Mouse (Mus musculus) testis, adult 2 months (tissue): ENCODE results near the gene Popdc2. TPM values are rescaled to one million over a fixed set of nuclear protein-coding genes. Genes with fewer than 3 reads are reported as not detected.

ENCODE experiments used
- H3K27ac ChIP-seq: fragments of 200-500 bp; 2 replicates; pipeline ENCODE4 v1.5.1; 2012; ENCODE audit warnings: low read depth, low read length; ENCODE audit not compliant: control insufficient read depth, insufficient read depth
- H3K27me3 ChIP-seq: fragments of 200-500 bp; 2 replicates; pipeline ENCODE4 v1.6.1; 2012; ENCODE audit warnings: mild to moderate bottlenecking, low read length, moderate library complexity; ENCODE audit not compliant: control insufficient read depth, insufficient read depth
- H3K36me3 ChIP-seq: fragments of 200-500 bp; 2 replicates; pipeline ENCODE4 v1.6.1; 2012; ENCODE audit warnings: mild to moderate bottlenecking, low read length; ENCODE audit not compliant: control insufficient read depth, insufficient read depth
- H3K4me1 ChIP-seq: fragments of 200-500 bp; 2 replicates; pipeline ENCODE4 v1.6.1; 2012; ENCODE audit warnings: low read length; ENCODE audit not compliant: control insufficient read depth, insufficient read depth
- H3K4me3 ChIP-seq: fragments of 200-500 bp; 2 replicates; pipeline ENCODE4 v1.5.1; 2012; ENCODE audit warnings: low read depth, mild to moderate bottlenecking, low read length, moderate library complexity, mixed read lengths; ENCODE audit not compliant: control insufficient read depth
- CTCF ChIP-seq: fragments of 200-500 bp; IDR thresholded peaks from 2 replicates; pipeline ENCODE4 v1.5.1; 2012; ENCODE audit warnings: low read depth, mild to moderate bottlenecking, inconsistent platforms, low read length, moderate library complexity; ENCODE audit not compliant: control insufficient read depth, insufficient read depth, insufficient replicate concordance
- POLR2A ChIP-seq: fragments of 200-500 bp; IDR thresholded peaks from 2 replicates; pipeline ENCODE4 v1.6.1; 2012; ENCODE audit warnings: low read depth, mild to moderate bottlenecking, inconsistent platforms, low read length, moderate library complexity; ENCODE audit not compliant: control insufficient read depth
- polyA plus RNA-seq: library from polyadenylated mRNA; depleted of rRNA; stranded (reverse); fragments of >200 nt; gene quantifications from 2 replicates; pipeline ENCODE4 v1.2.3, GENCODE M21; 2012

Popdc2 gene
- polyA plus RNA-seq, 1 experiment = 1.4 TPM

DNA sequence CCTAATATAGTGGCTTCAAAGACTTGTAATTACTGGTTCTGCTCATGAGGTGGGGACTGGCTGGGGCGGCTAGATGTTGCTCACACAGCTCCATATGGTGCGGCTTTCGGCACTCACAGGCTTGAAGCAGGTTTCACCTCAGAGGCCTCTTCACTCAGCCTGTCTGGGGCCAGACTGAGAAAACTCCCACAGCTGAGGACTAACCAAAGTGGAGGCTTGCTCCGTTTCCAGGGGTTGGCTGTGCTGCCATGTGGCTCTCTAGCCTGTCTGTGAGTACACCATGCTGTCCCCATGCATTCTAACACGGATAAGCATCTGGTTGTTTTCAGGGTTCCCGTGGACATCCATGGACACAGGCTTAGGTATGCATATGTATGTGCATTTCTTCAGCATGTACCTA is 16.6 kb downstream of the Popdc2 start:
- no peak for TF ChIP-seq CTCF
- TF ChIP-seq POLR2A = no peak
- Histone ChIP-seq H3K27ac (no peak overlapping the region), H3K27me3 (no peaks in the 10 kb centered on the region), H3K4me3 (no peak overlapping the region), H3K36me3 (no peaks in the 10 kb centered on the region), H3K4me1 (peaks cover 9% of the 10 kb centered on the region)

GRCm38 (mm10) chr16:38379088-38379487 is 17.1 kb downstream of the Popdc2 start:
- peaks cover 4% of the 10 kb centered on the region for H3K4me1 ChIP-seq
- TF ChIP-seq POLR2A (no peak), CTCF (no peak)
- no peak overlapping the region for H3K4me3 ChIP-seq
- no peaks in the 10 kb centered on the region for H3K27me3 ChIP-seq
- H3K27ac ChIP-seq = no peak overlapping the region
- H3K36me3 ChIP-seq = no peaks in the 10 kb centered on the region

- Histone ChIP-seq H3K4me1 (peaks cover 3% of the 10 kb centered on the region), H3K4me3 (no peak overlapping the region), H3K36me3 (no peaks in the 10 kb centered on the region), H3K27me3 (no peaks in the 10 kb centered on the region), H3K27ac (no peak overlapping the region)
- TF ChIP-seq CTCF = no peak
- TF ChIP-seq POLR2A = no peak
Observed at GRCm38 (mm10) chr16:38379493-38379892, 17.5 kb downstream of the Popdc2 start.

- H3K27me3 ChIP-seq = no peaks in the 10 kb centered on the region
- H3K27ac ChIP-seq = no peak overlapping the region
- no peaks in the 10 kb centered on the region for H3K36me3 ChIP-seq
- H3K4me3 ChIP-seq = no peak overlapping the region
- TF ChIP-seq CTCF (no peak), POLR2A (no peak)
- H3K4me1 ChIP-seq = no peaks in the 10 kb centered on the region; the same call in 1 of the 2 replicates
Observed at GRCm38 (mm10) chr16:38379926-38380325, 17.9 kb downstream of the Popdc2 start.

GRCm38 (mm10) chr16:38383683-38384082 is 21.7 kb downstream of the Popdc2 start:
- Histone ChIP-seq H3K4me3 (no peak overlapping the region), H3K27me3 (no peaks in the 10 kb centered on the region), H3K27ac (no peak overlapping the region), H3K36me3 (no peaks in the 10 kb centered on the region), H3K4me1 (no peaks in the 10 kb centered on the region)
- no peak for TF ChIP-seq CTCF
- TF ChIP-seq POLR2A = no peak

GRCm38 (mm10) chr16:38385184-38385634 is 23.2 kb downstream of the Popdc2 start:
- no peak overlapping the region for H3K4me3 ChIP-seq
- H3K27me3 ChIP-seq = no peaks in the 10 kb centered on the region
- TF ChIP-seq CTCF (no peak), POLR2A (no peak)
- H3K27ac ChIP-seq = no peak overlapping the region
- no peaks in the 10 kb centered on the region for H3K36me3 ChIP-seq
- H3K4me1 ChIP-seq = no peaks in the 10 kb centered on the region

GRCm38 (mm10) chr16:38385700-38386099 is 23.7 kb downstream of the Popdc2 start:
- Histone ChIP-seq H3K27me3 (no peaks in the 10 kb centered on the region), H3K27ac (no peak overlapping the region), H3K4me1 (no peaks in the 10 kb centered on the region), H3K36me3 (no peaks in the 10 kb centered on the region), H3K4me3 (no peak overlapping the region)
- TF ChIP-seq CTCF (no peak), POLR2A (no peak)

DNA sequence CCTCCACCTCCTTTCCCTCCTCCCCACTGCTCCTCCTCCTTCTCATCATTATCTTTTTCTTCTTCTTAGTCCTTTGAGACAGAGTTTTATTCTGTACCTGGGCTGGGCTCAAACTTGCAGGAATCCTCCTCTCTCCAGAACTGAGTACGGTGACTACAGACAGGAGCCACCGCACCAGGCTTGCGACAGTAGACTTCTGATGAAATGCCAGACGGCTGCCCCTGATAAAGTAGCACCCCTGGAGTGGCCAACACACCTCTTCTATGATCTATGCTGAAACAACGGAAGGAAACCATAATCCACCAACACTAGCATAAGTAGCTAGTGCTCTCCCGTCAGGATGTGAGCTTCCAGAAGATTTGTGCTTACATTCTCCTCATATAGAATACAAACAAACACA is 25.4 kb downstream of the Popdc2 start:
- no peaks in the 10 kb centered on the region for H3K36me3 ChIP-seq
- H3K27me3 ChIP-seq = no peaks in the 10 kb centered on the region

More for the DNA sequence above, 25.4 kb downstream of the Popdc2 start:
- Histone ChIP-seq H3K27ac (no peak overlapping the region), H3K4me1 (no peaks in the 10 kb centered on the region; the same call in 1 of the 2 replicates), H3K4me3 (no peak overlapping the region)
- TF ChIP-seq POLR2A (no peak), CTCF (no peak)
